Mouse (Mus musculus): Measurements from ENCODE around the gene Fam135a. TPM values are rescaled to one million over a fixed set of nuclear protein-coding genes. Genes with fewer than 3 reads are reported as not detected.

The Fam135a gene
- total RNA-seq (2023): under 1 TPM; 0.96 to 0.98 TPM

DNA sequence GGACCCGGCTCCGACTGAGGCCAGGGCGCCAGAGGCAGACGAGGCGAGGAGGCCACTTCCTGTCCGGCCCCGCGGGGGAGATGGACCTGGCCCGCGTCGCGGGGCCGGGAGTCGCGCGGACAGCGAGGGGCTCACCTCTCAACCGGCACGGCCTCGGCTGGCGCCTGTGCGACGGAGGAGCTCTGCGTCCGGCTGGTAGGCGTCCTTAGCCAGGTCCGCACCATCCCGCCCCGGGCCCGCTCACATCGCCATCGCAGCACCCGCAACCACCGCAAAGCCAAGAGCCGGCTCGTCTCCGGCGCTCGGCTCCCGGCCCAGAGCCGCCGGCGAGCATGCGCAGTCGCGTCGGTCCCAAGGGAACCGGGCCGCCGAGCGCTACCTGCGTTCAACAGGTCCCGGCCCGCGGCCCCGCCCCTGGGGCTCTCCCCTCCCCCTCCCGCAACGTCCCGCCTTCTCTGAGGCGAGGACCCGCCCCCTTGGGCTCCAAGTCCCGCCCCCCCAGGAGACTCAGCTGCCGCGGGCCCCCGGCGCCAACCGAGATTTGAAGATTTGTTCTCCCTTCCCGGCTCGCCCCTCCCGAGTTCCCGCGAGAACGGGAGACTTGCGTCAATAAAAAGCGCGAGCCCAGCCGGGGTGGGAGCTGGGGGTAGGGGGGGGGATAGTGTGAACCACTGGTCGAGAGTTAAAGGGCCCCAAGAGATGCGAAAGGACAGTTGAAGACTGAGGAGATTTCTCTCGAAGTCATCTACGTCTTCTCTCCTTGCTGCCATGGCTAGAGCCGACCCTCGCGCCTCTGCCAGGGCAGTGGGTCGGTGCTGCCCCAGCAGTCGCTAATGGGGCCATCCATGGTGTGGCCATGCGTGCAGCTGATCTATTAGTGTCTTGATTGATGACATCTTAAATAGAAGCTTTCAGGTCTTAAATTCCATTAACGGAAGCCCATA, at the start of gene Fam135a:
Gene Fam135a, minus strand, starts transcription at position 416 of the 944 bp plus-strand sequence.

GRCm38 (mm10) chr1:24005070-24005804, 94.9 kb downstream of the Fam135a start, which contains the start of gene Sdhaf4:
Gene Sdhaf4 (minus strand): TSS chr1:24005656.

Other genes with a start within 250 kb of the Fam135a start
- 10 to 100 TPM; 58.0 to 64.0 TPM for gene Smap1, start 178.0 kb downstream of the Fam135a start, total RNA-seq (2023)
- 10 to 100 TPM; 21.8 to 27.9 TPM for gene Sdhaf4, start 94.7 kb downstream of the Fam135a start, total RNA-seq (2023)
- gene Col9a1, start 77.3 kb upstream of the Fam135a start, total RNA-seq (2023): not detected